Mouse (Mus musculus) mature B cell (primary cell): ENCODE results near the gene Opalin.

Experiments
- in situ Hi-C: fragments of 300-500 bp; cut with MboI; formaldehyde crosslinking; loops from 2 replicates; pipeline ENCODE4 v1.14.3; 2019

Gene Opalin

GRCm38 (mm10) chr19:41015951-41016716, 60.8 kb downstream of the Opalin start:
- in situ Hi-C loops = no loop called here

DNA sequence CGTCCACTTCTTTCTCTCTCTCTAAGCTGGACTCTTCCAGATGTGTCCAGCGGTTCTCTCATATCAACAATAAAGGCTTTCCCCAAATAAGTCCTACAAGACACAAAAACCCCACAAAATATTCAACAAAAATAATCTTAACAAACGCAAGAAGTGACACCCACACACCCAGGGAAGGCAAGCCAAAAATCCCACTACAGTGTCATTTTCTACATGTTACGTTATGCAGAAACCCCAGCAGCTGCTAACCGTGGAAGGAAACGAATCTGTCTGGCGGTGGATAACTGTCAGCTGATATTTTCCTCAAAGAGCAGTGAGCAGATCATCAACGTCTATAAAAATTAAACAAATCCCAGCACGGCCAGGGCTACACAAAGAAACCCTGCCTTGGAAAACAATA, 62.9 kb downstream of the Opalin start:
- in situ Hi-C loops = no loop called here

- in situ Hi-C loops = no loop called here
Observed at GRCm38 (mm10) chr19:41013591-41013990, 63.3 kb downstream of the Opalin start.
